Mouse (Mus musculus): ENCODE results near the gene Cyyr1. TPM values are rescaled to one million over a fixed set of nuclear protein-coding genes. Genes with fewer than 3 reads are reported as not detected.

The Cyyr1 gene
- polyA plus RNA-seq, 1 experiment: 2.6 TPM

DNA sequence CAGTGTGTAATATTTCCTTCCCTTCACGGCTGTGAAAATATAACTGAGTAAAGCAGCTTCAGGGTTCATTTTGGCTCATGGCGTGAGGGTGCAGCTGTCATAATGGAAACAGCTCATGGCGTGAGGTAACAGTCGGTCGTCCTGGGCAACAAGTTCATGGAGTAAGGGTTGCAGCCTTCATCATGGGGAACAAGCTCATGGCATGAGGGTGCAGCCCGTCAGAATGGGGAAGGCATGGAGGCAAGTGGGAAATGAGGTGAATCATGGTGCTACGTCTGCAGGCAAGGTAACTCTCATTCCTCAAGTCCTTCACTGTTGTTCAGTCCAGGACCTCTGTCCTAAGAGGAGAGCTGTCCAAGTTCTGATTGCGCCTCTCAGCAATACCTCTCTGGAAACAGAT is 28.6 kb downstream of the Cyyr1 start:
- Histone ChIP-seq H3K4me1 (replicated peaks; ENCODE audit: control insufficient read depth, insufficient read depth, low read length) (no peaks in the 10 kb centered on the region), H3K36me3 (ENCODE audit: control insufficient read depth, insufficient read depth, low read length) (no peaks in the 10 kb centered on the region), H3K4me3 (ENCODE audit: control insufficient read depth, insufficient read depth, low read length) (no peak overlapping the region), H3K27me3 (ENCODE audit: control insufficient read depth, insufficient read depth, low read length) (no peaks in the 10 kb centered on the region), H3K27ac (ENCODE audit: control insufficient read depth, insufficient read depth, low read length) (no peak overlapping the region)
- no peak for TF ChIP-seq POLR2A (IDR thresholded peaks at IDR 0.05; ENCODE audit: control insufficient read depth, extremely low read depth, insufficient read depth, low read length, poor library complexity)
- no peak for TF ChIP-seq CTCF (IDR thresholded peaks at IDR 0.05; ENCODE audit: borderline replicate concordance, control insufficient read depth, extremely low read depth, insufficient read depth, low read length, poor library complexity)
- DNase-seq: no peak
- 91% methylated on average over 8 of the region's 8 CpGs for WGBS

GRCm38 (mm10) chr16:85507264-85507663 is 45.9 kb downstream of the Cyyr1 start:
- no peak for DNase-seq
- H3K36me3 ChIP-seq (ENCODE audit: control insufficient read depth, insufficient read depth, low read length): no peaks in the 10 kb centered on the region
- TF ChIP-seq CTCF (IDR thresholded peaks at IDR 0.05; ENCODE audit: borderline replicate concordance, control insufficient read depth, extremely low read depth, insufficient read depth, low read length, poor library complexity) (no peak), POLR2A (IDR thresholded peaks at IDR 0.05; ENCODE audit: control insufficient read depth, extremely low read depth, insufficient read depth, low read length, poor library complexity) (no peak)
- no peaks in the 10 kb centered on the region for H3K27me3 ChIP-seq (ENCODE audit: control insufficient read depth, insufficient read depth, low read length)
- no peaks in the 10 kb centered on the region for H3K4me1 ChIP-seq (replicated peaks; ENCODE audit: control insufficient read depth, insufficient read depth, low read length)
- H3K4me3 ChIP-seq (ENCODE audit: control insufficient read depth, insufficient read depth, low read length): no peak overlapping the region
- H3K27ac ChIP-seq (ENCODE audit: control insufficient read depth, insufficient read depth, low read length): no peak overlapping the region
- WGBS: 6% methylated on average over 6 of the region's 6 CpGs

- TF ChIP-seq CTCF (IDR thresholded peaks at IDR 0.05; ENCODE audit: borderline replicate concordance, control insufficient read depth, extremely low read depth, insufficient read depth, low read length, poor library complexity): no peak
- no peak for TF ChIP-seq POLR2A (IDR thresholded peaks at IDR 0.05; ENCODE audit: control insufficient read depth, extremely low read depth, insufficient read depth, low read length, poor library complexity)
Observed at GRCm38 (mm10) chr16:85505108-85505507, 48.1 kb downstream of the Cyyr1 start.

DNA sequence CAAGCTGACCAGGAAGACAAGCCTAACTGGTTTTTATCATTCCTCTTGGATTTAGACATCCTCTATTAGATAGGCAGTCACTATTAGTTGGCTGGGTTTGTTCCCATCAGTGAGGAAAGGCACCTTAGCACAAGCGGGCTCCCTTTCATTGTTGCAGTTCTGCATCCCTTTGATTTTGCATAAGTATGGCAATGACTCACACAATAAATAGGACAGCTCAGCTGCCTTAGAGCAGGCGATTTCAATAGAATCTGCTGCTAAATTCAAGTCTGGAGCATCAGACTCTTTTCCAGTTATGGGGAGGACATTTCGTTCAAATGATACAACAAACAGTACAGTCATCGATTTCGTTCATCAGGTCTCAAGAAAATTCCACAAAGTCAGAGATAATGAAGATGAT is 49.8 kb downstream of the Cyyr1 start:
- 94% methylated on average over 5 of the region's 5 CpGs for WGBS
- Histone ChIP-seq H3K36me3 (ENCODE audit: control insufficient read depth, insufficient read depth, low read length) (no peaks in the 10 kb centered on the region), H3K27ac (ENCODE audit: control insufficient read depth, insufficient read depth, low read length) (no peak overlapping the region), H3K4me1 (replicated peaks; ENCODE audit: control insufficient read depth, insufficient read depth, low read length) (no peaks in the 10 kb centered on the region), H3K27me3 (ENCODE audit: control insufficient read depth, insufficient read depth, low read length) (no peaks in the 10 kb centered on the region), H3K4me3 (ENCODE audit: control insufficient read depth, insufficient read depth, low read length) (no peak overlapping the region)
- no peak for DNase-seq
- TF ChIP-seq POLR2A (IDR thresholded peaks at IDR 0.05; ENCODE audit: control insufficient read depth, extremely low read depth, insufficient read depth, low read length, poor library complexity): no peak

More at GRCm38 (mm10) chr16:85505108-85505507, 48.1 kb downstream of the Cyyr1 start:
- no peak overlapping the region for H3K4me3 ChIP-seq (ENCODE audit: control insufficient read depth, insufficient read depth, low read length)
- H3K4me1 ChIP-seq (replicated peaks; ENCODE audit: control insufficient read depth, insufficient read depth, low read length): no peaks in the 10 kb centered on the region
- no peaks in the 10 kb centered on the region for H3K27me3 ChIP-seq (ENCODE audit: control insufficient read depth, insufficient read depth, low read length)
- no peak overlapping the region for H3K27ac ChIP-seq (ENCODE audit: control insufficient read depth, insufficient read depth, low read length)
- DNase-seq: no peak
- no peaks in the 10 kb centered on the region for H3K36me3 ChIP-seq (ENCODE audit: control insufficient read depth, insufficient read depth, low read length)
- 86% methylated on average over 3 of the region's 3 CpGs for WGBS

DNA sequence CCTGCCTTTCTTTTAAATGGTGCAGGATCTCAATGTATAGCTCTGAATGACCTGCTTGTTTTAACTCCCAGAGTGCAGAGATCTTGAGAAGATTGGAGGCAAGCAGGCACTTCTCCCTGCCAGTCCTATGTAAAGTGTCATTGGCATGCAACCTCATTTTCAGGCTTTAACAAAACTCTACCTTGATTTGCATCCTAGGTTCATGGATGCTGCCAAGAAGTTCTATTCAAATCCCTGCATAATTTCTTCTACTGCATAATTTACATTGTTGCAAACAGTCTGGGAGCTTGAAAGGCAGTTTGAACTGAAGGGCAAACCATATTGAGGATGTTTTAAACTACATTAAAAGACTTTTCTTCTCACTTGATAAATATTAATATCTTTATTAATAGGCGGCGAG is 57.4 kb downstream of the Cyyr1 start:
- Histone ChIP-seq H3K36me3 (ENCODE audit: control insufficient read depth, insufficient read depth, low read length) (no peaks in the 10 kb centered on the region), H3K27ac (ENCODE audit: control insufficient read depth, insufficient read depth, low read length) (no peak overlapping the region), H3K4me3 (ENCODE audit: control insufficient read depth, insufficient read depth, low read length) (no peak overlapping the region), H3K27me3 (ENCODE audit: control insufficient read depth, insufficient read depth, low read length) (no peaks in the 10 kb centered on the region), H3K4me1 (replicated peaks; ENCODE audit: control insufficient read depth, insufficient read depth, low read length) (no peaks in the 10 kb centered on the region)
- 97% methylated on average over 2 of the region's 2 CpGs for WGBS
- TF ChIP-seq POLR2A (IDR thresholded peaks at IDR 0.05; ENCODE audit: control insufficient read depth, extremely low read depth, insufficient read depth, low read length, poor library complexity) (no peak), CTCF (IDR thresholded peaks at IDR 0.05; ENCODE audit: borderline replicate concordance, control insufficient read depth, extremely low read depth, insufficient read depth, low read length, poor library complexity) (no peak)
- no peak for DNase-seq

- no peak for TF ChIP-seq POLR2A (IDR thresholded peaks at IDR 0.05; ENCODE audit: control insufficient read depth, extremely low read depth, insufficient read depth, low read length, poor library complexity)
- TF ChIP-seq CTCF (IDR thresholded peaks at IDR 0.05; ENCODE audit: borderline replicate concordance, control insufficient read depth, extremely low read depth, insufficient read depth, low read length, poor library complexity): no peak
- H3K27me3 ChIP-seq (ENCODE audit: control insufficient read depth, insufficient read depth, low read length): no peaks in the 10 kb centered on the region
- no peaks in the 10 kb centered on the region for H3K4me1 ChIP-seq (replicated peaks; ENCODE audit: control insufficient read depth, insufficient read depth, low read length)
- WGBS: 73% methylated on average over 5 of the region's 5 CpGs
- H3K4me3 ChIP-seq (ENCODE audit: control insufficient read depth, insufficient read depth, low read length): no peak overlapping the region
- H3K27ac ChIP-seq (ENCODE audit: control insufficient read depth, insufficient read depth, low read length): no peak overlapping the region
- no peak for DNase-seq
- no peaks in the 10 kb centered on the region for H3K36me3 ChIP-seq (ENCODE audit: control insufficient read depth, insufficient read depth, low read length)
Observed at GRCm38 (mm10) chr16:85488105-85488607, 65.0 kb downstream of the Cyyr1 start.

GRCm38 (mm10) chr16:85487266-85487665 is 65.9 kb downstream of the Cyyr1 start:
- no peak for TF ChIP-seq POLR2A (IDR thresholded peaks at IDR 0.05; ENCODE audit: control insufficient read depth, extremely low read depth, insufficient read depth, low read length, poor library complexity)
- no peak for TF ChIP-seq CTCF (IDR thresholded peaks at IDR 0.05; ENCODE audit: borderline replicate concordance, control insufficient read depth, extremely low read depth, insufficient read depth, low read length, poor library complexity)
- no peaks in the 10 kb centered on the region for H3K27me3 ChIP-seq (ENCODE audit: control insufficient read depth, insufficient read depth, low read length)
- no peak for DNase-seq
- H3K4me3 ChIP-seq (ENCODE audit: control insufficient read depth, insufficient read depth, low read length): no peak overlapping the region
- no peaks in the 10 kb centered on the region for H3K36me3 ChIP-seq (ENCODE audit: control insufficient read depth, insufficient read depth, low read length)
- H3K4me1 ChIP-seq (replicated peaks; ENCODE audit: control insufficient read depth, insufficient read depth, low read length): no peaks in the 10 kb centered on the region
- no peak overlapping the region for H3K27ac ChIP-seq (ENCODE audit: control insufficient read depth, insufficient read depth, low read length)
- WGBS: 93% methylated on average over 7 of the region's 7 CpGs

Data from thymus, adult 2 months (tissue).